Mouse (Mus musculus) kidney, postnatal 0 days (tissue): ENCODE results near the gene Llgl2. TPM values are rescaled to one million over a fixed set of nuclear protein-coding genes. Genes with fewer than 3 reads are reported as not detected.
A peak's percentile ranks its signal among the peaks of the same experiment; 100 is the strongest.

Experiments
- ATAC-seq: fragments of 200-750 bp; cut with Nextera tagmentation; replicated peaks from 2 replicates; pipeline ENCODE4 v1.8.0; 2017; ENCODE audit warnings: low read depth, moderate number of reproducible peaks, moderate TSS enrichment, moderate library complexity; ENCODE audit not compliant: low FRiP score
- DNase-seq: peaks from one replicate; pipeline ENCODE4 v3.0.0-alpha.2; 2016; ENCODE audit warnings: low spot score
- H3K27ac ChIP-seq: fragments of 300-500 bp; sonication (generic); 2 replicates; pipeline ENCODE4 v1.5.1; 2014; ENCODE audit warnings: mild to moderate bottlenecking
- H3K27me3 ChIP-seq: fragments of 300-500 bp; sonication (generic); 2 replicates; pipeline ENCODE4 v1.6.1; 2014; ENCODE audit warnings: low read length, mixed read lengths; ENCODE audit not compliant: insufficient read depth
- H3K36me3 ChIP-seq: fragments of 300-500 bp; sonication (generic); 2 replicates; pipeline ENCODE4 v1.6.1; 2014; ENCODE audit warnings: low read length, mixed read lengths; ENCODE audit not compliant: insufficient read depth
- H3K4me1 ChIP-seq: fragments of 300-500 bp; sonication (generic); replicated peaks from 2 replicates; pipeline ENCODE4 v1.6.1; 2014; ENCODE audit warnings: antibody characterized with exemption, low read length, mixed read lengths; ENCODE audit not compliant: insufficient read depth
- H3K4me2 ChIP-seq: fragments of 300-500 bp; sonication (generic); 2 replicates; pipeline ENCODE4 v1.6.1; 2014; ENCODE audit warnings: mild to moderate bottlenecking, low read length, moderate library complexity, mixed read lengths
- H3K4me3 ChIP-seq: fragments of 300-500 bp; sonication (generic); replicated peaks from 2 replicates; pipeline ENCODE4 v1.5.1; 2014; ENCODE audit warnings: low read depth, low read length
- H3K9ac ChIP-seq: fragments of 300-500 bp; sonication (generic); 2 replicates; pipeline ENCODE4 v1.6.1; 2014; ENCODE audit warnings: low read depth, low read length
- H3K9me3 ChIP-seq: fragments of 300-500 bp; sonication (generic); replicated peaks from 2 replicates; pipeline ENCODE4 v1.6.1; 2016; ENCODE audit warnings: low read length, inconsistent platforms, mixed read lengths
- CTCF ChIP-seq: IDR thresholded peaks from 2 replicates; pipeline ENCODE4 v1.5.1; 2016; ENCODE audit warnings: antibody characterized with exemption, low read depth, mild to moderate bottlenecking, moderate library complexity
- WGBS: fragments of 180-500 bp; shearing (Covaris S2); extraction: QIAGEN DNeasy Blood & Tissue Kit; methylation state at CpG from one replicate; pipeline ENCODE4 v1.1.7; 2014; 5-methylcytosine and 5-hydroxymethylcytosine counted together
- polyA plus RNA-seq: library from polyadenylated mRNA; unstranded; fragments of >200 nt; fragmentation: Nextera tagmentation; extraction: Ambion mirVana; gene quantifications from 2 replicates; pipeline ENCODE4 v1.2.1, GENCODE M21; 2015

Llgl2 gene
- polyA plus RNA-seq, 1 experiment from 2014 or later: 61.2 TPM

DNA sequence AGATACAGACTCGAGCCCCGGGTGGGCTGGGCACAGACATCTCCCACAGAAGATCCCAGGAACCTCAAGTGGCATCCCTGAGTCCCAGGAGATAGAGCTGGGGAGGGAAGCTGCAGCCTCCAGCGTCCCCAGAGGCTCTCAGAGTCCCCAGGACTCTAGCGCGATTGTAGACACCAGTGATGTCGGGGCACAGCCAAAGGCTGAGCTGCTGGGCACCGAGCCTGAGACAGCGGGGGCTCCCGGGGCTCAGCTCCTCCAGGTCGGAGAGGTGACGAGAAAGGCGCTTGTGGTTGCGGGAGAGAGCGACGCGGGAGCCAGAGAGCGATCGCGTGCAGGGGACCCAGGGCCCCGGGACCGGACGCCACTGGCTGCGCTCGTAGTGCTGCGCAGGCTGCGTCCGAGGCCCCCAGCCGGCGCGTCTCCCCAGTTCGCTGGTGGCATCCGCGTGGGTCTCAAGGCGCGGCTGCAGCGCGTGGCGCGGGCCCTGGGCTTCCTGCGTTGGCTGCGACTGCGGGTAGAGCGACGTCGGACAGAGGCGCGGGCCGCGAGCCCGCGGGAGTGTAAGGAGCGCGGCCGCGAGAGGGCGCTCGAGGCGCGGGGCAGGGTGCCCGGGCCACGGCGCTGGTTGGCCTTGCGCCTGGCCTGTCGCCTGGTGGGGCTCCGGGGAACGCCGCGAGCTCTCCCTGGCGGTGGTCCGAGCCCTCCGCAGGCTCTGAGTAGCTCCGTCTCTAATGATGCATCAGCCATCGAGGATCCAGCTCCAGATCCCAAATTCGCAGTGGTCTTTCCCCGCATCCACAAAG is 35.5 kb downstream of the Llgl2 start:
- 2% methylated on average over 74 of the region's 75 CpGs for WGBS
- peak overlapping the region; percentile 61 for H3K4me2 ChIP-seq
- H3K27me3 ChIP-seq: peaks cover 16% of the 10 kb centered on the region
- H3K9me3 ChIP-seq: no peaks in the 10 kb centered on the region
- TF ChIP-seq CTCF: peak; percentile 89
- H3K27ac ChIP-seq: no peak overlapping the region
- 0 out of 2 replicates have a peak, but pooled peaks cover 4% of the 10 kb centered on the region for H3K36me3 ChIP-seq
- H3K4me1 ChIP-seq: 0 out of 2 replicates have a peak, but pooled peaks cover 4% of the 10 kb centered on the region
- peak; percentile 94 for DNase-seq
- peak; percentile 86 for ATAC-seq
- peak overlapping the region; percentile 31 for H3K4me3 ChIP-seq
- H3K9ac ChIP-seq: peak overlapping the region; percentile 53

DNA sequence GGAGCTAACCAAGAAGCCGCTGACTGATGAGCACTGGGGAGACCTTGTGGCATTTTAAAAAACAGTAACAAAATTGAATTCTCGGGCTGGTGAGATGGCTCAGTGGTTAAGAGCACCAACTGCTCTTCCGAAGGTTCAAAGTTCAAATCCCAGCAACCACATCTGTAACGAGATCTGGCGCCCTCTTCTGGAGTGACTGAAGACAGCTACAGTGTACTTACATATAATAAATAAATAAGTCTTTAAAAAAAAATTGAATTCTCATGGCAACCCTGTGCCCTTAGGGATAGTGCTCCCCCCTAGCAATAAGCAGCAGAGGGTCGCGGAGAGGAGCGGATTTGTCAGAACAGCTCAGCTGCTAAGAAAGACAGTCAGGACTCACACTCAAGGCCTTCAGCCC is 40.0 kb downstream of the Llgl2 start:
- no peaks in the 10 kb centered on the region for H3K4me1 ChIP-seq
- H3K27ac ChIP-seq: no peak overlapping the region
- H3K4me3 ChIP-seq: no peak overlapping the region
- WGBS: 81% methylated on average over 8 of the region's 8 CpGs
- H3K9me3 ChIP-seq: no peaks in the 10 kb centered on the region
- H3K9ac ChIP-seq: no peak overlapping the region
- DNase-seq (no peak), ATAC-seq (no peak)
- H3K27me3 ChIP-seq: peaks cover 6% of the 10 kb centered on the region
- TF ChIP-seq CTCF: peak; percentile 56
- no peak overlapping the region for H3K4me2 ChIP-seq
- no peaks in the 10 kb centered on the region for H3K36me3 ChIP-seq

DNA sequence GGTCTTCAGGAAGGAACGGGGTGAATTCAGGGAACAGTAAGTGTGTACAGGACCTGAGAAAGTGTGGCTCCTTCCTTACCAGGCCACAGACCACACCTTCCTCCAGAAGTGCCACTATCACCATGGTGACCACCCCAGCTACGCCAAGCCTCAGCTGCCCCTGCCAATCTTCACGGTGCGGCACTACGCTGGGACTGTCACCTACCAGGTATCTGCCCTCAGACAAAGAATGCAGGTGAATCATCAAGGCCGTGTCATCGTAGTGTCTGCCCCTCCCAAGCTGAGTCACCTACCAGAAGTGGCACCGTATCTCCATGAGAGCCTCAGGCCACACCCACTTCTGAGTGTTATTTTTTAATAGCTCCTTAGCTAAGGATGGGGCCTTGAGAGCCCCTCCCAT is 45.5 kb downstream of the Llgl2 start:
- Histone ChIP-seq H3K4me2 (no peak overlapping the region), H3K4me3 (no peak overlapping the region), H3K9me3 (no peaks in the 10 kb centered on the region), H3K27me3 (no peaks in the 10 kb centered on the region), H3K27ac (no peak overlapping the region), H3K4me1 (no peaks in the 10 kb centered on the region), H3K9ac (no peak overlapping the region), H3K36me3 (no peaks in the 10 kb centered on the region)
- ATAC-seq (no peak), DNase-seq (no peak)
- WGBS: 71% methylated on average over 8 of the region's 8 CpGs
- no peak for TF ChIP-seq CTCF

DNA sequence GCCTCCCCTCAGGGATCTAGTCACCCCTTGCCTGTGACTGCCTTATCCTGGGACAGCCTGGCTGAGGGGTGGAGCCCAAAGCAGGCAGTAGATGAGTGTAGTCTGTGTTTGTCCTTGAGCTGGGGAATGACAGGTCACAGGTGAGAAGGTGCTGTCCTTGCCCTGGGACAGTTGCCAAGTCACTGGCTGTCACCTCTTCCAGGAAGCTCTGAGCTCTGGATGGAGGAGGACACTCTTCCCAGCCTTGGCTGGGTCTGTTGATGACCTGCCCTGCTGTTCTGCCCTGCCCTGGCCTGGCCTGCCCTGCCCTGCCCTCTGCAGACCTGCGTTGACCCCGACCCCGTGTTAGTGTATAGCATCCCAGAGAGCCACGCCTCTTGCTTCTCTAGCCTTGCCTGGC is 48.6 kb downstream of the Llgl2 start:
- no peak for TF ChIP-seq CTCF
- no peaks in the 10 kb centered on the region for H3K27me3 ChIP-seq
- ATAC-seq: no peak

DNA sequence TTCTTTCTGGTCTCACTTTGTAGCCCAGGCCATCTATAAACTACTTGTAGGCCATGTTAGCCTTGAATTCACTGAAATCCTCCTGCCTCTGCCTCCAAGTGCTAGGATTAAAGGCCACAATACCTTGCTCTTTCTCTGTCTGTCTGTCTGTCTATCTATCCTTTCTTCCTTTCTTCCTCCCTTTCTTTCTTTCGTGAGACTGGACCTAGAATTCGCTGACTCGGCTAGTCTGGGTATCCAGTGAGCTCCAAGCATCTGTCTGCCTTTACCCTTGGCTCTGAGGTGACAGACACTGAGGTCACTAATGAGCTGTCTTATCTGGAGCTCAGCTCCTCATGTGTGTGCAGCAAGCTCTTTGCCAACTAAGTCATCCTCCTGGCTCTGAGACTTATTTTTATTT is 52.1 kb downstream of the Llgl2 start:
- Histone ChIP-seq H3K27me3 (no peaks in the 10 kb centered on the region), H3K27ac (no peak overlapping the region), H3K36me3 (no peaks in the 10 kb centered on the region), H3K9me3 (no peaks in the 10 kb centered on the region), H3K4me3 (no peak overlapping the region), H3K4me2 (no peak overlapping the region), H3K4me1 (no peaks in the 10 kb centered on the region), H3K9ac (no peak overlapping the region)
- 91% methylated on average over 3 of the region's 3 CpGs for WGBS
- no peak for DNase-seq
- ATAC-seq: no peak
- no peak for TF ChIP-seq CTCF

More for the DNA sequence above, 48.6 kb downstream of the Llgl2 start:
- no peak overlapping the region for H3K9ac ChIP-seq
- DNase-seq: no peak
- WGBS: 65% methylated on average over 4 of the region's 4 CpGs
- H3K4me2 ChIP-seq: no peak overlapping the region
- H3K9me3 ChIP-seq: no peaks in the 10 kb centered on the region
- no peaks in the 10 kb centered on the region for H3K36me3 ChIP-seq
- H3K27ac ChIP-seq: no peak overlapping the region
- no peaks in the 10 kb centered on the region for H3K4me1 ChIP-seq
- H3K4me3 ChIP-seq: no peak overlapping the region

DNA sequence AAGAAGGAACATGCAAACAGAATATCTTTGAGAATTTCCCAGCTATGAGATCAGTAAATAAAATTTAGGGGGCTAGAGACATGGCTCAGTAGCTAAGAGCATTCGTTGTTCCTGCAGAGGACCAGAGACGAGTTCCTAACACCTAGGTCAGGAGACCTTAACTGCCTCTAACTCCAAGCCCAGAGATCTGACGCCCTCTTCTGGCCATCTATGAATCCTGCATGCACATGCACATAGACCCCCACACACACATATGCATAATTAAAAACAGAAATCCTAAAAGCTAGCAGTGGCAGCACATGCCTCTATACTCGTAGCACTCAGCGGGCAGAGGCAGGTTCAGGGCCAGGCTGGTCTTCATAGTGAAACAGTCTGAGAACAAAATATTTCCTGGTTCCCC is 52.6 kb downstream of the Llgl2 start:
- 86% methylated on average over 5 of the region's 5 CpGs for WGBS
- Histone ChIP-seq H3K9me3 (no peaks in the 10 kb centered on the region), H3K27ac (no peak overlapping the region), H3K4me3 (no peak overlapping the region), H3K4me1 (no peaks in the 10 kb centered on the region), H3K36me3 (no peaks in the 10 kb centered on the region), H3K27me3 (no peaks in the 10 kb centered on the region), H3K9ac (no peak overlapping the region), H3K4me2 (no peak overlapping the region)
- DNase-seq: no peak
- no peak for ATAC-seq
- peak; percentile 25; the same call in 1 of the 2 replicates for TF ChIP-seq CTCF
